Mouse (Mus musculus): ENCODE data around the gene Thada. TPM values are rescaled to one million over a fixed set of nuclear protein-coding genes. Genes with fewer than 3 reads are reported as not detected.

Thada gene
- total and polyA plus RNA-seq, 2 experiments from 2014 or later = 3.3 to 15.7 TPM

DNA sequence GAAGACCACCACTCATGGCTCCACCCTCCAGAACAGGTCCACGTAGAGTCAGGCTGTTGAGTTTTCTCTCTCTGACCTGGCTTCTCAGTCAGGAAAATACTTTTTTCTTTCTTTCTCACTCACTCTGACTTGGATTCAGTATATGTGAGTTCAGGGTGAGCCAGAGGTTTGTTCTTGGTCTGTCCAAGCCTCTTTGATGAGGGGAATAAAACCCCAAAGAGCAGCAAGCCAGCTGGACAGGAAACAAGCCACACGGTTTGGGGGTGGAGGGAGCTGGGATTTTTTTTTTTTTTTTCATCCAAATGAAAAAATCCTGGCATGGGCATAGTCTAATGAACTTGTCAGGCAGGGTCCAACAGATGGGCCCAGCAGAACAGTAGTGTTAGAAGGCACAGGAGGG is 210.2 kb downstream of the Thada start:
- WGBS = 41% methylated on average over 2 of the region's 2 CpGs
- ATAC-seq (no peak), DNase-seq (ENCODE audit: low spot score) (no peak)
- H3K9me3 ChIP-seq (ENCODE audit: low read length) = no peaks in the 10 kb centered on the region
- peak overlapping the region; percentile 34; the same call in 1 of the 2 replicates for H3K27ac ChIP-seq
- H3K4me3 ChIP-seq (ENCODE audit: low read length) = no peak overlapping the region
- peaks cover 6% of the 10 kb centered on the region; the same call in 1 of the 2 replicates for H3K36me3 ChIP-seq (ENCODE audit: insufficient read depth, low read length)
- no peak for TF ChIP-seq CTCF (IDR thresholded peaks at IDR 0.05; ENCODE audit: low read depth)
- no peak overlapping the region for H3K9ac ChIP-seq (replicated peaks; ENCODE audit: low read length)
- H3K4me2 ChIP-seq (ENCODE audit: low read depth, low read length) = no peak overlapping the region
- H3K27me3 ChIP-seq (ENCODE audit: insufficient read depth, low read length) = no peaks in the 10 kb centered on the region
- H3K4me1 ChIP-seq (ENCODE audit: insufficient read depth, low read length) = peaks cover 11% of the 10 kb centered on the region

GRCm38 (mm10) chr17:84251426-84251825 is 214.6 kb downstream of the Thada start:
- DNase-seq (ENCODE audit: low spot score) (no peak), ATAC-seq (no peak)
- WGBS = 74% methylated on average over 3 of the region's 3 CpGs
- Histone ChIP-seq H3K4me2 (ENCODE audit: low read depth, low read length) (no peak overlapping the region), H3K36me3 (ENCODE audit: insufficient read depth, low read length) (peaks cover 6% of the 10 kb centered on the region; the same call in 1 of the 2 replicates), H3K9ac (replicated peaks; ENCODE audit: low read length) (no peak overlapping the region), H3K4me3 (ENCODE audit: low read length) (no peak overlapping the region), H3K9me3 (ENCODE audit: low read length) (0 out of 2 replicates have a peak, but pooled peaks cover 1% of the 10 kb centered on the region), H3K27me3 (ENCODE audit: insufficient read depth, low read length) (no peaks in the 10 kb centered on the region), H3K27ac (no peak overlapping the region), H3K4me1 (ENCODE audit: insufficient read depth, low read length) (no peaks in the 10 kb centered on the region)
- TF ChIP-seq CTCF (IDR thresholded peaks at IDR 0.05; ENCODE audit: low read depth) = no peak

- H3K9me3 ChIP-seq (ENCODE audit: low read length) = 0 out of 2 replicates have a peak, but pooled peaks cover 2% of the 10 kb centered on the region
- H3K27me3 ChIP-seq (ENCODE audit: insufficient read depth, low read length) = no peaks in the 10 kb centered on the region
- 81% methylated on average over 18 of the region's 18 CpGs for WGBS
- no peak overlapping the region for H3K9ac ChIP-seq (replicated peaks; ENCODE audit: low read length)
- no peak overlapping the region for H3K4me2 ChIP-seq (ENCODE audit: low read depth, low read length)
- DNase-seq (ENCODE audit: low spot score) (no peak), ATAC-seq (no peak)
- no peak overlapping the region for H3K27ac ChIP-seq
- no peaks in the 10 kb centered on the region for H3K4me1 ChIP-seq (ENCODE audit: insufficient read depth, low read length)
- TF ChIP-seq CTCF (IDR thresholded peaks at IDR 0.05; ENCODE audit: low read depth) = no peak
- H3K4me3 ChIP-seq (ENCODE audit: low read length) = no peak overlapping the region
- no peaks in the 10 kb centered on the region for H3K36me3 ChIP-seq (ENCODE audit: insufficient read depth, low read length)
Measured at GRCm38 (mm10) chr17:84244182-84244920, 221.7 kb downstream of the Thada start.

DNA sequence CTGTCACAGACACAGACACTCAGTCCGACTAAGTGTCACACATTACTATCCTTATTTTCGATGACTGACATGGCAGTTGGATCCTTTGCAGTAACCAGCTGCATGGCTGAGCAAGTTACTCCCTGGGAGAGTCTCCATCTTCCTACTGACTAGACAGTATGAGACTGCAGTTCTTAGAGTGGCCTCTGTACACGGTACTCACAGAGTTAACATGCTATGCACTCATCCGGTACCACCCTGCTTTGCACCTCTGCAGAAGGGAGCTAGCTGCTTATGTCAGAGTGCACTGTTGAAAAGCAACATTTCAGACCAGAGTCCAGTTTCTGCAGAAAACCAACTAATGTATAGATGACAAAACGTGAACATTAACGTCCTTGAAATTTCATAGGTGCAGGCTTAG is 222.2 kb downstream of the Thada start:
- H3K27ac ChIP-seq = no peak overlapping the region
- 0 out of 2 replicates have a peak, but pooled peaks cover 2% of the 10 kb centered on the region for H3K9me3 ChIP-seq (ENCODE audit: low read length)
- no peaks in the 10 kb centered on the region for H3K36me3 ChIP-seq (ENCODE audit: insufficient read depth, low read length)
- H3K4me1 ChIP-seq (ENCODE audit: insufficient read depth, low read length) = no peaks in the 10 kb centered on the region
- H3K9ac ChIP-seq (replicated peaks; ENCODE audit: low read length) = no peak overlapping the region
- ATAC-seq (0 out of 2 replicates have a peak, but pooled peaks have one; percentile 51), DNase-seq (ENCODE audit: low spot score) (no peak)
- no peak overlapping the region for H3K4me2 ChIP-seq (ENCODE audit: low read depth, low read length)
- H3K4me3 ChIP-seq (ENCODE audit: low read length) = no peak overlapping the region
- H3K27me3 ChIP-seq (ENCODE audit: insufficient read depth, low read length) = no peaks in the 10 kb centered on the region
- TF ChIP-seq CTCF (IDR thresholded peaks at IDR 0.05; ENCODE audit: low read depth) = no peak; the same call in 1 of the 2 replicates
- 75% methylated on average over 6 of the region's 6 CpGs for WGBS

- Histone ChIP-seq H3K27me3 (ENCODE audit: insufficient read depth, low read length) (no peaks in the 10 kb centered on the region), H3K27ac (no peak overlapping the region), H3K4me3 (ENCODE audit: low read length) (no peak overlapping the region), H3K9me3 (ENCODE audit: low read length) (0 out of 2 replicates have a peak, but pooled peaks cover under 1% of the 10 kb centered on the region), H3K4me2 (ENCODE audit: low read depth, low read length) (no peak overlapping the region), H3K4me1 (ENCODE audit: insufficient read depth, low read length) (no peaks in the 10 kb centered on the region), H3K9ac (replicated peaks; ENCODE audit: low read length) (no peak overlapping the region), H3K36me3 (ENCODE audit: insufficient read depth, low read length) (no peaks in the 10 kb centered on the region)
- DNase-seq (ENCODE audit: low spot score) (no peak), ATAC-seq (no peak)
- no peak for TF ChIP-seq CTCF (IDR thresholded peaks at IDR 0.05; ENCODE audit: low read depth)
- 95% methylated on average over 6 of the region's 6 CpGs for WGBS
Measured at GRCm38 (mm10) chr17:84241308-84241957, 224.6 kb downstream of the Thada start.

- no peak overlapping the region for H3K9ac ChIP-seq (replicated peaks; ENCODE audit: low read length)
- H3K4me3 ChIP-seq (ENCODE audit: low read length) = no peak overlapping the region
- H3K27me3 ChIP-seq (ENCODE audit: insufficient read depth, low read length) = no peaks in the 10 kb centered on the region
- no peaks in the 10 kb centered on the region for H3K36me3 ChIP-seq (ENCODE audit: insufficient read depth, low read length)
- no peak for DNase-seq (ENCODE audit: low spot score)
- H3K27ac ChIP-seq = no peak overlapping the region
- WGBS = 87% methylated on average over 2 of the region's 2 CpGs
- H3K4me2 ChIP-seq (ENCODE audit: low read depth, low read length) = no peak overlapping the region
- no peaks in the 10 kb centered on the region for H3K4me1 ChIP-seq (ENCODE audit: insufficient read depth, low read length)
- ATAC-seq = no peak
- TF ChIP-seq CTCF (IDR thresholded peaks at IDR 0.05; ENCODE audit: low read depth) = no peak
- no peaks in the 10 kb centered on the region for H3K9me3 ChIP-seq (ENCODE audit: low read length)
Measured at GRCm38 (mm10) chr17:84239679-84240292, 226.2 kb downstream of the Thada start.

Data from hindbrain, postnatal 0 days (tissue).